Mouse (Mus musculus) liver, adult 2 months (tissue): ENCODE measurements at regions not wholly inside any gene's neighbourhood (a gene's known extent, or its start where the extent isn't known, plus 50 kb on each side); places are given as distances from the start of the nearest gene placed in this dataset.

ENCODE experiments used
- DNase-seq: peaks from one replicate; pipeline ENCODE4 v3.0.0-alpha.2; 2011; ENCODE audit warnings: low read depth, low spot score; ENCODE audit errors: extremely low read depth
- H3K27ac ChIP-seq: fragments of 200-500 bp; replicated peaks from 2 replicates; pipeline ENCODE4 v1.5.1; 2012; ENCODE audit warnings: low read depth, mild to moderate bottlenecking, control low read depth, inconsistent platforms, low read length; ENCODE audit not compliant: insufficient read depth
- H3K27me3 ChIP-seq: fragments of 200-500 bp; 2 replicates; pipeline ENCODE4 v1.6.1; 2012; ENCODE audit warnings: mild to moderate bottlenecking, moderate library complexity, low read length, inconsistent platforms; ENCODE audit not compliant: control insufficient read depth, insufficient read depth
- H3K36me3 ChIP-seq: fragments of 200-500 bp; 2 replicates; pipeline ENCODE4 v1.6.1; 2012; ENCODE audit warnings: low read length, inconsistent platforms; ENCODE audit not compliant: control insufficient read depth, insufficient read depth
- H3K4me1 ChIP-seq: fragments of 200-500 bp; 2 replicates; pipeline ENCODE4 v1.6.1; 2011; ENCODE audit warnings: low read length; ENCODE audit not compliant: control insufficient read depth, insufficient read depth
- H3K4me3 ChIP-seq: fragments of 200-500 bp; 2 replicates; pipeline ENCODE4 v1.5.1; 2011; ENCODE audit warnings: low read depth, mild to moderate bottlenecking, control low read depth, low read length, moderate library complexity; ENCODE audit not compliant: insufficient read depth
- H3K79me2 ChIP-seq: fragments of 200-500 bp; 2 replicates; pipeline ENCODE4 v1.6.1; 2012; ENCODE audit warnings: inconsistent platforms, mild to moderate bottlenecking, low read length, moderate library complexity; ENCODE audit not compliant: control insufficient read depth, insufficient read depth
- H3K9ac ChIP-seq: fragments of 200-500 bp; 2 replicates; pipeline ENCODE4 v1.6.1; 2012; ENCODE audit warnings: low read depth, mild to moderate bottlenecking, control low read depth, inconsistent platforms, low read length
- CTCF ChIP-seq: fragments of 200-500 bp; IDR thresholded peaks from 2 replicates; pipeline ENCODE4 v1.5.1; 2011; ENCODE audit warnings: low read depth, low read length, control low read depth
- POLR2A ChIP-seq: fragments of 200-500 bp; IDR thresholded peaks from 2 replicates; pipeline ENCODE4 v1.6.1; 2011; ENCODE audit warnings: low read length, control low read depth; ENCODE audit not compliant: insufficient read depth; ENCODE audit errors: extremely low read depth
- WGBS: fragments of 180-500 bp; shearing (Covaris S2); methylation state at CpG from one replicate; pipeline ENCODE4 v1.1.7; 2018; 5-methylcytosine and 5-hydroxymethylcytosine counted together

DNA sequence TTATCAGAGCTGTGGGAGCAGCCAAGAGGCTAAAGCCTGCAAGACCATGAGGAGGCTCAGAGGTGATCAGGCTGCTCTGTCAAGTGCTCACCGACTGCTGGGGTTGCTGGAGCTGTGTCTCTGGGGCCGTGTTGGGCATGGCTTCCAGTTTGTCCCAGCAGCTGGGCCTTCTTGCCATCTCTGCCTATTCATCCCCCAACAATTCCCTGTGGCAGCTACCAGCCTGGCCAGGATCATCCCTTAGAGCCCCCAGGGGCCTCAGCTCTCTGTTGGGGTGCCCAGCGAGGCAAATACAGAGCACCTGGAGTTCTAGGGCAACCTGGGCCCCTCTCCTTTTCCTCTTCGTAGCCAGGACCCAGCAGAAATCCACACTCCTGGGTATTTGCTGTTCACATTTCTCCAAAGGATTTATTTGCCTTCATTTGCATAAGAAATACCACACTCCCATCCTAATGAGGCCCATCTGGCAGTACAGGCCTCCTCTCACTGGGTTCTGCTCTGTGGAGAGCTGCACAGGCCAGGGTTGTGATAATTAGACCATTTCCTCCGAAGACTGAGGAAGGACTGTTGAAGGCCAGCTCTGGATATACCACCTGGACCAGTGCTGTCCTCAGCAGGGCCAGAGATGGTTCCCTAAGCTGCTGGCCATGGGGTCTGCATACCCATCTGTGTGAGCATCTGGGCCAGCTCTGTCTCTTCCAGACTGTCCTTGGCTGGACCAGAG lies 61.6 kb upstream of the Rufy1 start:
- H3K4me3 ChIP-seq: no peak overlapping the region
- no peaks in the 10 kb centered on the region for H3K79me2 ChIP-seq
- no peaks in the 10 kb centered on the region for H3K36me3 ChIP-seq
- no peaks in the 10 kb centered on the region for H3K27me3 ChIP-seq
- 59% methylated on average over 5 of the region's 5 CpGs for WGBS
- no peak overlapping the region for H3K27ac ChIP-seq
- no peaks in the 10 kb centered on the region for H3K4me1 ChIP-seq
- no peak for TF ChIP-seq POLR2A
- TF ChIP-seq CTCF: no peak
- DNase-seq: no peak
- no peak overlapping the region for H3K9ac ChIP-seq

- H3K27me3 ChIP-seq: no peaks in the 10 kb centered on the region
- H3K79me2 ChIP-seq: no peaks in the 10 kb centered on the region
- no peak for DNase-seq
- no peak overlapping the region for H3K27ac ChIP-seq
- TF ChIP-seq POLR2A (no peak), CTCF (no peak)
- H3K9ac ChIP-seq: no peak overlapping the region
- no peak overlapping the region for H3K4me3 ChIP-seq
- WGBS: 93% methylated on average over 2 of the region's 2 CpGs
- H3K36me3 ChIP-seq: no peaks in the 10 kb centered on the region
- no peaks in the 10 kb centered on the region for H3K4me1 ChIP-seq
These were observed 52.9 kb upstream of the Rufy1 start for GRCm38 (mm10) chr11:50483821-50484220.

DNA sequence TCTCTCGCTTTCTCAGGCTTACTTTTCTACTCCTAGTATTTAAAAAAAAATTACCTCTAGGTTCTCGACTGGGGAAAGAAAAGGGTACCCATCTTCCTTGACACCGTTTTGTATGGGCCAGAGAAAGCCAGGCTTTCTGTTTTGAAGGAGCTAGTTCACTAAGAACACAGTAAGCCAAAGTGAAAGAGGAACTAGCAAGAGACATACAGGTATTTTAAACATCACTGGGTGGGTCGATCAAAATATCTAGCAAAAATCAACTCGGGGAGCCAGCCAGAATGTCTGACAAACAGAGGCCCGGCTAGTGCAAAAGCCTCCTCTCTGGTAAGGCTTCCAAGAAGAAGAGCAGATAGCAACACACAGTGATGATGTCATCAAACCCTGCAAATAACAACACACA lies 52.2 kb upstream of the Rufy1 start:
- Histone ChIP-seq H3K27me3 (no peaks in the 10 kb centered on the region), H3K36me3 (no peaks in the 10 kb centered on the region), H3K9ac (no peak overlapping the region), H3K4me1 (no peaks in the 10 kb centered on the region), H3K4me3 (no peak overlapping the region), H3K27ac (no peak overlapping the region), H3K79me2 (no peaks in the 10 kb centered on the region)
- TF ChIP-seq POLR2A (no peak), CTCF (no peak)
- DNase-seq: no peak
- WGBS: 86% methylated on average over 6 of the region's 6 CpGs

DNA sequence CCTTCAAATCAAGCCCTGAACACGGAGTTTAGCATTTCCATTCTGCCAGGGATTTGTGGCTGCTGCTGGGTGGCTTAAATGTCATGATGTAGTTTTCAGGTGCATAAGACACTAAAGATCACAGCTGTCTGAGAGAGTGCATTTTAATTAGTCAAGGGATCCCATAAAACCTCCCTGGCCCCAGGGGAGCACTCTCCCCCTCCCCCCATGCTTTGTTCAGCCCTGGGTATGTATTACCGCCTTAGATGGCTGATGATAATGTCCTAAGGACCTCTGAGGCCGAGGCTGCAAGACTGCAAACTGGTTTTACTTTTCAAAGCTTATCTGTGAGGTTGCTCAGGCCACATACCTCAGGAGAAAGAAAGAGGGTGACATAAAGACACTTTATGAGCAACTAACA lies 51.7 kb upstream of the Rufy1 start:
- 52% methylated on average over 3 of the region's 3 CpGs for WGBS
- no peaks in the 10 kb centered on the region for H3K27me3 ChIP-seq

More for the DNA sequence above, 51.7 kb upstream of the Rufy1 start:
- no peak overlapping the region for H3K27ac ChIP-seq
- TF ChIP-seq POLR2A (no peak), CTCF (no peak)
- H3K79me2 ChIP-seq: no peaks in the 10 kb centered on the region
- H3K9ac ChIP-seq: no peak overlapping the region
- H3K36me3 ChIP-seq: no peaks in the 10 kb centered on the region
- DNase-seq: no peak
- H3K4me1 ChIP-seq: no peaks in the 10 kb centered on the region
- H3K4me3 ChIP-seq: no peak overlapping the region
